Mouse (Mus musculus): ENCODE results near the gene Igtp.
"Not testable (repeated sequence)": the region's sequence is repeated elsewhere in the genome, so short reads cannot be mapped to it uniquely, and the experiment has no call there.

Gene Igtp

DNA sequence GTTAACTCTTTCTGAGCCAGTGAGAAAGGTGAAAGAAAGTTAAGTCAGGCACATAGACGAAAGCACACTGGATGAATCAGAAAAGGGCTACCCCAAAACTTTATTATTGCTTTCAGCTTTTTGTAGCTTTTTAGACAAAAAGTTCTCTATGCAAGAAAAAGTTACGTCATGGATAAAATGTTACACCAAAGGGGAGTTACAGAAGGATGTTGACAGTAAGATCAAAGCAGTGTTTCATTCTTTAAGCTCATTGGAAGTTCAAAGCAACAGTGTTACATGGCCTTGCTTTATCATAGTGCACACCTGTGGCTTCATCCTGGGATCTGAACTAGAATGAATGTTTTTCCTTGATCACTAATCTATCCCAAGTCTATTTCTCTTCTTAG lies 12.3 kb downstream of the Igtp start:
- CTCF ChIA-PET = interaction anchor here (0.5 kb wide), 1 partner anchor 120 kb away, joined by 5 read pairs; no protein-coding TSS in a partner anchor

DNA sequence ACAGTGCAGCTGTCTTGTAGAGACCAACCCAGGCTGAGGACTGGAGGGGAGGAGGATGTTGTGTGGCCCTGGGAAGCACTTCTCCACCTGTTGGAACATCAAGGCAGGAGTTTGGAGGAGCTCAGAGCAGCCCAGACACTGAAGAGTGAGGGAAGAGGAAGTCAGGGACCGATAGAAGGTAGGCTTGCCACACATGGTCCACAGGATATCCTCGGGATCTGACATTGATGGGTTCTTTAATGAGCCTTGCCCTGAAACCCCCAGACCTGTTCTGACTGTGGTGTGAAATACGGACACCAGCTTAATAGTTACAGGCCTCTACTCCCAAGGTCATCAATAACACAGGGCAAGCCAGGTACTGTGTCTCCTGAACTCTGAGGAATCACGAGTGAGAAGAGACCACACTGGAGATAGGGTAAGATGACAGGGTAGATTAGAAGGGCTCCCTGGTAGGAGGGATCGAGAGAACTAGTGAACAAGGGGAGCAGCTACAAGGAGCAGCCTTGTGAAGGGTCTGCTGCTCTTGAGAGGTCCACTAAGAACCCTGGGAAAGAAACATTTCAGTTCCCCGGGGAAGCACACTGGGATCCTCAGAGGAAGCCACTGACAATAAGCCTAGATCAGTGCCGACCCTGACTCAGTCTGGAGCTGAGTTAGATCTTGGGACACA lies 14.5 kb downstream of the Igtp start:
- CTCF ChIA-PET = no interaction called here

DNA sequence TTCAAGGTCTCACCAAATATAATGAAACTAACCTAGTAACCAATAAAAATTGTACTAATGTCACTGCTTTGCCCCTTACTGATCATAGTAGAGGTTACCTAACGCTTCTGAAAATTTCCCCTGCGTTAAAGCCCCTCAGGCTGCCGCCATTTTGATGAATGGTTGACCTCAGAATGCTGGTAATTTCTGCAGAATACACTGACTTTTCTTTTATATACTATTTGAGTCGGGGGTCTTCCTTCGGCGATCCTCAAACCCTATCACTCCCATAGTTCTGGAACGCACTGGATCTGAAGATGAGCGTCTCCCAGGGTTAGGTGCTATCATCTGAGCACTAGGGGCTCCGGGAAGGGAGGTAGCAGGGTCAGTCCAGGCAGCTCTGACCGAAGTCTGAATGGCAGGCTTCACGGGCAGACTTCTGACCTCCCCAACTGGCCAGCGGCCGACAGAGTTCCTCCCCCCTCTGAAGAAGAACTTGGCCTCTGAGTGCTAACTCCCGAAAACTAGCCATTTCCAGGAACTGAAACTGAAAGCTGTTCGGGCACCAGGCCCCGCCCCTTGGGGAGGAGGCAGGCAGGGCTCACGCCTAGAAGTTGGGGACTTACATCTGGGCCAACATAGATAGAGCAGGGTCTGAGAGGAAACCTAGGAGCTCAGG lies 15.2 kb downstream of the Igtp start:
- CTCF ChIA-PET = no interaction called here

DNA sequence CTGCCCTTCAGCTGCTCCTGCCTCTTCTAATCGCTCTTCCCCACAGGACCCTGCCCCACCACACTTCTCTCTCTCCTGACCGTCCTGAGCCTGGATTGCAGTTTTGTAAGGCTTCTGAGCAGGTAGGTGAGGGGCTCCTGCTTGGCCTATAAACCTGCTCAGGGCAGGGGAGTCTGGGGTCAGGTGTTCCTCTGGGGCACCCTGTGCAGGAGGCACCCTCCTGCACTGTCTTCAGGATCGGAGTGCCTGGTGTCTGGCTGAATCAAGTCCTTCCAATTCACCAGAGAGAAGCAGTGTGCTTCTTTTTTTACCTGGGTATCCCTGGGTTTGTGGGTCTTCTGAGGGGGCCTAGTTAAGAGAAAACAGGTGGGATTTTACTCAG lies 15.7 kb downstream of the Igtp start:
- CTCF ChIA-PET = not testable (repeated sequence)

DNA sequence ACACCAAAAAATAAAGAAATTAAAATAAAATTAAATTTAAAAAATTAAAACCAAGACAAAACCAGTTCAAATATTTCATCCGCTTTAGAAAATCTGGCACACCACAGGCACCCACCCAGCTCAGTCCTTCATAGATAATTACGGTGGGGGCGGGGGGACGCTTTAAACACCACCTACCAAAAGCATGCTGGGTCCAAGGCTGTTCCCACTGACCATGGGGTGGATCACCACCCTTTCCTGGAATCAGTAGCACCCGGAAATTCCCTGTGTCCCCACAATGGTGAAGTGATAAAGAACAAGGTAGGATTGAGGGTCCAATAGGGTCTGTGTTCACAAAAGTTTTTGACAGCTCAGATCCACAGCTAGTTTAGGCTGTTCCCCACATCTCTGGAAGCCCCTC lies 16.5 kb downstream of the Igtp start:
- CTCF ChIA-PET = interaction anchor here (0.6 kb wide), 1 partner anchor 37 kb away, joined by 3 read pairs; no protein-coding TSS in a partner anchor

DNA sequence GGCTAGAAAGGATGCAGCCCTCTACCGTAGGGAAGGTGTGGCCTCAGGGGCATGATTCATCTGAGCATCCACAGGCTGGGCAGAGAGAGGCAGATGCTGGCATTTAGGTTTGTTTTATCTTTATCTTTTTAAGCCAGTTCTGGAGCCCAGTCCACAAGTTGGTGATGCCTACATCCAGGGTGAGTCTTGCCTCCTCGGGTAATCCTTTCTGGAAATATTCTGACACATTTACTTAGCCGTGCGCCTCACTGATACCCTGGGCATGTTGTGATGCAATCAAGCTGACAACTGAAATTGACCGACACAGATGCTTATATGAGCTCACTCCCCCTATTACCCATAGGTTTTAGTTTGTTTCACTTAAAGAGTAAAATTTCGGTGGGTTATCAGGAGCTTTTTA lies 17.5 kb downstream of the Igtp start:
- CTCF ChIA-PET = no interaction called here

DNA sequence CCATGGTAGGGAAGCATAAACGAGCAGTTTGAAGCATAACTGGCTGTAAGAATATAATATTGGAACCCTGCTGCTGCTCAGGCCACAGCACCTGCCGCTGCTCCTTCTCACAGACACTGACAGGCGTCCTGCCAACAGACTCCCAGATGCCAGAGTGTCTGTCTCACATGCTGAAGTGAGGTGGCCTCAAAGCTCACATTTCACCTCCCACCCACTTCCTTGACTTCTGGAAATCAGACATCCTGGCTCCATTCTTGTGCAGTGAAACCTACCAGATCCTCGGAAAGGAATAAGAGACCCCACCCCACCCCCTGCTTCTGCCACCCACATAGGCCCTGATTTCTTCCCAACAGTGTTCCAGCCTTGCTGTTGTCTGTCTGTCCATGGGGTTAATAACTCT lies 24.4 kb downstream of the Igtp start:
- CTCF ChIA-PET = interaction anchor here (0.7 to 1.7 kb wide), 3 partner anchors 40 to 428 kb away, joined by 3 to 5 read pairs (median 3); no protein-coding TSS in a partner anchor

GRCm38 (mm10) chr11:58224313-58224712 lies 25.0 kb downstream of the Igtp start:
- CTCF ChIA-PET = interaction anchor here (0.7 to 1.8 kb wide), 3 partner anchors 44 to 428 kb away, joined by 3 to 21 read pairs (median 5); no protein-coding TSS in a partner anchor

GRCm38 (mm10) chr11:58224872-58225271 lies 25.5 kb downstream of the Igtp start:
- CTCF ChIA-PET = interaction anchor here (0.9 to 1.8 kb wide), 4 partner anchors 24 to 86 kb away, joined by 3 to 21 read pairs (median 4); no protein-coding TSS in a partner anchor

DNA sequence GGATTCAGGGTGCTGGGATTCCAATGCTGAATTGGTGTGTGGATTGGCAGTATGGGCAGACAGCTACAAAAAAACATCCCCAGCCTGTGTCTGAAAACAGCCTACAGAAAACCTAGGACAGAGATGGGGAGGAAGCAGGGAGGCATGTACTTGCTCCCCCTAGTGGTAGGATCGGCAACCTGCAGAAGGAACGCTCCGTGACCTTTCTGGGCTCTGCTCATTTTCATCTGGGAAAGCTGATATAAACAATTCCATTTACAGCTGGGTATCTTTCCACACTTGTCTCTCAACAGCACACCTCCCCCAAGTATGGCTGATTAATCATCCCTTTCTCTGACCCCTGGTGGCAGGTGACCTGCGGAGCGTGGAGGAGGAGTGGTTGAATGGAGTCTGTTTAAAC lies 26.3 kb downstream of the Igtp start:
- CTCF ChIA-PET = interaction anchor here (0.9 to 1.8 kb wide), 3 partner anchors 25 to 87 kb away, joined by 3 to 21 read pairs (median 4); no protein-coding TSS in a partner anchor

DNA sequence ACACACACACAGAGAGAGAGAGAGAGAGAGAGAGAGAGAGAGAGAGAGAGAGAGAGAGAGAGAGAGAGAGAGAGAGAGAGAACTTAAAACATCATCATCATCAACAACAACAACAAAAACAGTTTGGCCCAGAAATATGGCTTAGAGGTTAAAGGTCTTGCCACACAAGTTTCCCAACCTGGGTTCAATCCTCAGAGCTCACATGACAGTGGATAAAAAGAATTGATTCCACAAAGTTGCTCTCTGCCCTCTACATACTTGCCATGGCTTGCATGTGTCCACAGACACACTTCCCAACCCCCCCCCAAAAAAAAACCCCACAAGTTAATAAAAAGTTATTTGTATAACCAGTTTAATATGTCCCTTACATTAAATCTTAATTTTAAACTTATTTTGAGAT lies 27.1 kb downstream of the Igtp start:
- CTCF ChIA-PET = no interaction called here

GRCm38 (mm10) chr11:58228021-58228420 lies 28.7 kb downstream of the Igtp start:
- CTCF ChIA-PET = not testable (repeated sequence)

DNA sequence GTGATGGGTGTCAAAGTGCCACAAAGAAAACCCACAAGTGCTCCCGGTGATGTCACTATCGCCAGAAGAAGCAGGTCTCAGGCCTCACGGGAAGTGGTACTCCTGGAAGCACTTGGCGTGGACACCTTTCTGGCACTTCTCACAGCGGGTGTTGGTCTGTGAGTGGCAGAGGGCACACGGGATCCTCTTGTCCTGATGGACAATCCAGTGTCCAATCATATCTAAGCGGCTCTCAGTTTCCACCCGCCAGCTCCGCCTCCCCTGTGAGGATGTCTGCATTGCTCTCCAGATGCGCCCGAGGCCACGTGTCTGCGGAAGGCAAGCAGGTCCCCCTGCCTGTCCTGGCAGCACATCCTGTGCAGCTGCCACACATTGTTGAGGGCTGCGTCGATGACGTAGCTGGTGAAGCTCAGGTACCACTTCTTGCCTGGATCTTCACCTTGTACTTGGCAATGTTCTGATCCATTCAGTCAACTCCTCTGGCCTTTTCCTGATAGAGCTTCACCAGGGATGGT lies 31.1 kb downstream of the Igtp start:
- CTCF ChIA-PET = no interaction called here

GRCm38 (mm10) chr11:58231156-58231555 lies 31.8 kb downstream of the Igtp start:
- CTCF ChIA-PET = no interaction called here

GRCm38 (mm10) chr11:58234551-58234950 lies 35.2 kb downstream of the Igtp start:
- CTCF ChIA-PET = not testable (repeated sequence)

DNA sequence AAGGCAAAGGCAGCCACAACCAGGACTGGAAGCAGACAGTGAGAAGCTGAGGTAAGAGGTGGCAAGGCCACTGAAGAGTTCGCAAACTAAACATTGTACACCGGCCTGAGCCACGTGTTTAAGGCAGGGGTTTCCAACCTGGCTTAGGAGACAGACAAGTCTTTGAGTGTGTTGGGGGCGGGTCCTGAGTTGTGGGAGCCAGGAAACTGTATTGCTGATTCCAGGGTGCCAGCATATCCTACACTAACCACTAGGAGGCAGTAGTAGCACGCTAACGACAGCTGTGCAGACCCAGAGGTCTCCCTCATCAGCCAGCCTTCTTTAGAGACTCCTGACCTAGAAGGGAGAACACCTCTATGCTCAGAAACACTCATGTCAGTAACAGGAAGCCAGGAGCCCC lies 35.8 kb downstream of the Igtp start:
- CTCF ChIA-PET = no interaction called here

- CTCF ChIA-PET = interaction anchor here (0.6 kb wide), 1 partner anchor 59 kb away, joined by 3 read pairs; no protein-coding TSS in a partner anchor
Observed at GRCm38 (mm10) chr11:58238840-58239791, 39.8 kb downstream of the Igtp start.

GRCm38 (mm10) chr11:58247294-58247693 lies 47.9 kb downstream of the Igtp start:
- CTCF ChIA-PET = no interaction called here

DNA sequence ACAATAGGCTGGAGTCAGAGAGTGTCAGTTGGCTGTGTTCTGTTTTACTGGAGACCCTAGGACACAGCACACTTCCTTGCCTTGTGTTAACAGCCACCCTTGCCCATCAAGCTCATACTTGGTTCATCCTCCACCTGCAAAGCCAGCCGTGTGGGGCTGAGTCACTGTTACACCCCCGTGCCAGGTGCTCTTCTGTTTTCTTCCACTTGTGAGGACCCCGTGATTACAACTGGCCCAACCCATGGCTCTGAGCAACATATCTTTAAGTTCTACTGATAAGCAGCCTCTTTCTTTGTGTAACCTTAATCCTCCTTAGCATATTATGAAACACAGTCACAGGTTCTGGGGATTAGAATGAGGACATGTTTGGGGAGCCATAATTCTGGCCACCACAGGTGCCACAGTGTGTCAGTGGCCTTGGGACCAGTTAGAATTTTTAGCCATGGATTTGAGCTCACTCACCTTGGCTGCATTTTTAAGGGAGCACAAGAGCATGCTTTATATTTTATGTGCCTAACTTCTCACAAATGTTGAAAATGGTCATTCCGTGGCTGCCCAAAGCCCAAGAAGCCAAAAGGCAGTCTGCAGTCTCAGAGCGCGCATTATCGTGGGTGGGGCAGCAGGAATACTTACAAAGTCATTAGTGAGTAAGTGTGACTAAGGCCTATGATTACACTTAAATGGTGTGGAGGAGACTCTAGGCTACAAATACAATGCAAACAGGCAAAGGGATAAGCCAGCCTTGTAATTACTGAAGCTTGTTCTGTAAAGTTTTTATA lies 50.0 kb downstream of the Igtp start:
- CTCF ChIA-PET = no interaction called here

DNA sequence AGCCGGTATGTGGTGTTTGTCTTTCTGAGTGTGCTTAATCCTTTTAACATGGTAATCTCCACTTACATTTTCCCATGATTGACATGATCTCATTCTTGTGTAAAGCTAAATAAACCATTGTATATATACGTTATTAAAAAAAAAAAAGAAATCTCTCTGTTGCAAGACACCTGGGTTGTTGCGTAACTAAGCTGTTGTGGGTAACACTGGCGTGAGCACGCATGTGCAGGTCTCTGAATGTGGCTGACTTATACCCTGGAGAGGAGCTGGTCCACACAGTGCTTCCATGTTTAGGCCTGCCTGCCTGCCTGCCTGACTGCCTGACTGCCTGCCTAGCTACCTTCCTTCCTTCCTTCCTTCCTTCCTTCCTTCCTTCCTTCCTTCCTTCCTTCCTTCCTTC lies 51.2 kb downstream of the Igtp start:
- CTCF ChIA-PET = no interaction called here

- CTCF ChIA-PET = no interaction called here
Observed at GRCm38 (mm10) chr11:58254411-58254810, 55.1 kb downstream of the Igtp start.

Data from spleen, embryonic (tissue).